Mouse (Mus musculus): ENCODE data around the gene Rab22a.

- TF ChIP-seq CTCF (IDR thresholded peaks at IDR 0.05) = no peak
- no peak for TF ChIP-seq EP300 (IDR thresholded peaks at IDR 0.05)
Observed at GRCm38 (mm10) chr2:173624667-173625066, 34.9 kb upstream of the Rab22a start.

Measured in lung, postnatal 0 days (tissue).